Mouse (Mus musculus) C2C12 (cell line): ENCODE results near the gene Alkbh3. TPM values are rescaled to one million over a fixed set of nuclear protein-coding genes. Genes with fewer than 3 reads are reported as not detected.

Experiments
- H3K27me3 ChIP-seq: one replicate; pipeline ENCODE4 v1.6.1; 2011; ENCODE audit not compliant: control insufficient read depth, insufficient read depth, insufficient read length
- H3K36me3 ChIP-seq: one replicate; pipeline ENCODE4 v1.6.1; 2011; ENCODE audit not compliant: control insufficient read depth, insufficient read depth
- H3K4me3 ChIP-seq: one replicate; pipeline ENCODE4 v1.5.1; 2011; ENCODE audit warnings: mild to moderate bottlenecking, control low read depth; ENCODE audit not compliant: poor library complexity, insufficient read depth, severe bottlenecking
- H3K79me2 ChIP-seq: one replicate; pipeline ENCODE4 v1.6.1; 2011; ENCODE audit not compliant: control insufficient read depth, insufficient read depth
- H3K79me3 ChIP-seq: one replicate; pipeline ENCODE4 v1.6.1; 2011; ENCODE audit warnings: low read depth, control low read depth
- H3ac ChIP-seq: one replicate; pipeline ENCODE3; 2011; ENCODE audit warnings: low read depth; ENCODE audit not compliant: control insufficient read depth, insufficient read length
- CEBPB ChIP-seq: IDR thresholded peaks from one replicate; pipeline ENCODE4 v1.6.1; 2011; ENCODE audit warnings: low read depth, mild to moderate bottlenecking, control low read depth, moderate library complexity
- CTCF ChIP-seq: IDR thresholded peaks from one replicate; pipeline ENCODE4 v1.5.1; 2011; ENCODE audit not compliant: control insufficient read depth, insufficient read depth, insufficient read length
- FOSL1 ChIP-seq: IDR thresholded peaks from one replicate; pipeline ENCODE4 v1.8.0; 2011; ENCODE audit warnings: mild to moderate bottlenecking, low read length; ENCODE audit not compliant: poor library complexity, insufficient read depth, severe bottlenecking
- MAX ChIP-seq: IDR thresholded peaks from one replicate; pipeline ENCODE4 v1.6.1; 2011; ENCODE audit warnings: mild to moderate bottlenecking, control low read depth
- MYOD1 ChIP-seq: IDR thresholded peaks from one replicate; pipeline ENCODE4 v1.6.1; 2011; ENCODE audit warnings: low read depth; ENCODE audit not compliant: control insufficient read depth, insufficient read length
- MYOG ChIP-seq: IDR thresholded peaks from one replicate; pipeline ENCODE4 v1.6.1; 2011; ENCODE audit not compliant: control insufficient read depth, insufficient read length; ENCODE audit errors: extremely low read depth
- USF1 ChIP-seq: IDR thresholded peaks from one replicate; pipeline ENCODE4 v1.6.1; 2011; ENCODE audit warnings: low read depth, mild to moderate bottlenecking, control low read depth, moderate library complexity
- polyA plus RNA-seq: library from polyadenylated mRNA; unstranded; fragments of >200 nt; fragmentation: generic; extraction: Trizol; gene quantifications from one replicate; pipeline ENCODE4 v1.2.1, GENCODE M21; 2012; ENCODE audit warnings: missing spikeins

The Alkbh3 gene
- polyA plus RNA-seq, 1 experiment, result 57.2 TPM

- Histone ChIP-seq H3K4me3 (no peak overlapping the region), H3K27me3 (no peaks in the 10 kb centered on the region), H3K79me2 (no peaks in the 10 kb centered on the region), H3K36me3 (peaks cover 70% of the 10 kb centered on the region), H3ac (no peak overlapping the region), H3K79me3 (no peaks in the 10 kb centered on the region)
- TF ChIP-seq MYOD1 (no peak), MAX (no peak), MYOG (no peak), FOSL1 (no peak), CEBPB (no peak), CTCF (no peak), USF1 (no peak)
These were observed 19.3 kb downstream of the Alkbh3 start for GRCm38 (mm10) chr2:93991336-93991735.

- peaks cover 60% of the 10 kb centered on the region for H3K36me3 ChIP-seq
These were observed 22.2 kb downstream of the Alkbh3 start for GRCm38 (mm10) chr2:93988440-93988839.

GRCm38 (mm10) chr2:93982457-93983235, 28.0 kb downstream of the Alkbh3 start:
- peaks cover 52% of the 10 kb centered on the region for H3K36me3 ChIP-seq
- no peak overlapping the region for H3K4me3 ChIP-seq
- no peak for TF ChIP-seq FOSL1
- TF ChIP-seq USF1, result no peak
- no peak for TF ChIP-seq MYOD1
- TF ChIP-seq MYOG, result no peak
- TF ChIP-seq CTCF, result no peak
- no peak for TF ChIP-seq CEBPB
- no peak for TF ChIP-seq MAX

More at GRCm38 (mm10) chr2:93988440-93988839, 22.2 kb downstream of the Alkbh3 start:
- no peaks in the 10 kb centered on the region for H3K79me2 ChIP-seq
- no peak overlapping the region for H3ac ChIP-seq
- H3K79me3 ChIP-seq, result no peaks in the 10 kb centered on the region
- H3K4me3 ChIP-seq, result no peak overlapping the region
- no peaks in the 10 kb centered on the region for H3K27me3 ChIP-seq
- TF ChIP-seq CTCF (no peak), CEBPB (no peak), MYOG (no peak), MAX (no peak), USF1 (no peak), MYOD1 (no peak), FOSL1 (no peak)

GRCm38 (mm10) chr2:93979249-93980120, 31.1 kb downstream of the Alkbh3 start:
- Histone ChIP-seq H3K36me3 (peaks cover 30% of the 10 kb centered on the region), H3ac (no peak overlapping the region), H3K79me3 (no peaks in the 10 kb centered on the region), H3K79me2 (no peaks in the 10 kb centered on the region), H3K27me3 (no peaks in the 10 kb centered on the region), H3K4me3 (no peak overlapping the region)
- TF ChIP-seq MYOG (no peak), USF1 (no peak), MYOD1 (peak; percentile 60), CEBPB (no peak)

More at GRCm38 (mm10) chr2:93982457-93983235, 28.0 kb downstream of the Alkbh3 start:
- no peaks in the 10 kb centered on the region for H3K79me3 ChIP-seq
- H3ac ChIP-seq, result no peak overlapping the region
- H3K79me2 ChIP-seq, result no peaks in the 10 kb centered on the region
- H3K27me3 ChIP-seq, result no peaks in the 10 kb centered on the region

GRCm38 (mm10) chr2:93976436-93977252, 34.0 kb downstream of the Alkbh3 start:
- Histone ChIP-seq H3K79me3 (no peaks in the 10 kb centered on the region), H3K4me3 (no peak overlapping the region), H3K79me2 (no peaks in the 10 kb centered on the region), H3ac (no peak overlapping the region), H3K27me3 (peaks cover 4% of the 10 kb centered on the region), H3K36me3 (peaks cover 11% of the 10 kb centered on the region)
- no peak for TF ChIP-seq CEBPB
- no peak for TF ChIP-seq FOSL1
- TF ChIP-seq CTCF, result no peak
- TF ChIP-seq MYOD1, result no peak
- no peak for TF ChIP-seq USF1
- TF ChIP-seq MYOG, result no peak
- TF ChIP-seq MAX, result no peak
